Mouse (Mus musculus): Measurements from ENCODE around the gene Dad1.
"Not testable (repeated sequence)": the region's sequence is repeated elsewhere in the genome, so short reads cannot be mapped to it uniquely, and the experiment has no call there.

Dad1 gene

GRCm38 (mm10) chr14:54244183-54244582 lies 9.7 kb downstream of the Dad1 start:
- DNase-seq: no peak

- DNase-seq: no peak
These were observed 13.4 kb downstream of the Dad1 start for GRCm38 (mm10) chr14:54240542-54240941.

DNA sequence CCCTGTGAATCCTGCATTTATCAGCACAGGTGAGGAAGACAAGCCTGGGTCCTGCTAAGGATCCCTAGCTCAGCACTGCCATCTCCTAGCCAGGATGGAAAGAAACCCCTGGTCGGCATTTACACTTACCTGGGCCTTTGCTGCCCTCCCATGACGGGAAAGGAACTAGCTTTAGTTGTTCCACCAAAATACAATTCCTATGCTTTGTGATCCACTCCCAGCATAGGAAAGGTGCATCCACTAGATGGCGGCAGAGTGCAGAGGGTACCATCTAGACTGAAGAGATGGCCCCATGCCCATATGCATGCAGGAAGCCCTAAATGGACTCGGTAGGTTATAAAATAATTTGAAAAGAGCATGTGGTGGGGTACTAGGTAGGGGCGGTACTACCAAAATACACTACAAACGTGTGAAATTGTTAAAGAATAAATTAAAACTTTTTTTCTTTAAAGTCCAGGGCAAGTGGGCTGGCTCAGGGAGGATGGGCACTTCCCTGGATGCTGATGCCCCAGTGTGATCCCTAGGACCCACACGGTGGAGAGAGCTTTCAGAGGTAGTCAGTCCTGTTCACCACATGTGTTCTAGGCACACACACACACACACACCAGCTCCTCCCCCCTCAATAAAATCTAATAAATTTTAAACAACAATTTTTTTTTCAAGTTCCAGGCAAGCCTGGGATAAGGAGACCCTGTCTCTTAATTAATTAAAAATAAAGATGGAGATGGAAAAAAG lies 14.7 kb downstream of the Dad1 start:
- peak; percentile 78 to 91 for DNase-seq

DNA sequence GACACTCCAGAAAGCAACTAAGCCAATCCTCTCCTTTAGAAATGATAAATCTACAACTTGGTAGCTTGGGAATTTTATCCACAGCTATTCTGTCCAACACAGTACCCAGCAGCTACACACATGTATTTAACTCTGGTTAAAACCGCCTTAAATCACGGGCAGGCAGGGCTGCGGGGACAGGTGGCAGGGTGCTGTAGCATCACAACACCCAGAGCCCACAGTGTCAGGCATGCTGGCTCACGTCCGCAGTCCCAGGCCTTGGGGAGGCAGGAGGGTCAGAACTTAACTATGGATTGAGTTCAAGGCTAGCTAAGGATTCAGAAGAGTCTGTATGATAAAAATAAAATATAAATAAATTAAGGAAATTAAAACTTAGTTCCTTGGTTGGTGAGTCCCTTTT lies 17.0 kb downstream of the Dad1 start:
- DNase-seq: no peak

- DNase-seq: no peak
These were observed 17.9 kb downstream of the Dad1 start for GRCm38 (mm10) chr14:54235825-54236540.

- no peak for DNase-seq
These were observed 19.5 kb downstream of the Dad1 start for GRCm38 (mm10) chr14:54234231-54235040.

DNA sequence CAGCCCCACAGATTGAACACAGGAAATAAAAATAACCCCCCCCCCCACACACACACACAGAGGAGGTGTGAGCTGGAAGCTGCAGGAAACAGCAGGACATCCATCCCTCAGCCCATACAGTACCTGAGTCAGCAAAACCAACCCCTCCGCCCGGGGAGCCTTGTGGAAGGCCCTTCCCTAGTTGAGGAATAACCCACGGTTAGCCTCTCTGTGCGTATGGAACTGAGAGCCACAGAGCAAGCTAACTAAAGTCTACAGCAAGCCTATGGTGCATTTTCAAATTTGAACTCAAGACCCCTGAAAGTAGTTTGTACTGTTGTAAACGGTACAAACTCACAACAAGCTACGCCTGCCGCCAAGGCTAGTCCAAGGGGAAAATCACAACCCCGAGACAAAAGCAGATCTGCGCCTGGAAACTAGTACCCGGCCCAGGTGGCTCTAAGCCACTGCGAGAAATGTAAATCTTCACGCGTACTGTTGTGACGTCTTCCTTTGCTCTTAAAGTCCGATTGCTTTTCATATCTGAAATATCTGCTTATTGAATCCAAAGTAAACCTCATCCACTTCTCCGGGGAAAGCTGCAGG lies 20.3 kb downstream of the Dad1 start:
- no peak for DNase-seq

GRCm38 (mm10) chr14:54232811-54233558 lies 20.9 kb downstream of the Dad1 start:
- DNase-seq: no peak

- DNase-seq: no peak
These were observed 21.8 kb downstream of the Dad1 start for GRCm38 (mm10) chr14:54232143-54232542.

GRCm38 (mm10) chr14:54231176-54231956 lies 22.5 kb downstream of the Dad1 start:
- DNase-seq: no peak

GRCm38 (mm10) chr14:54230638-54231150 lies 23.2 kb downstream of the Dad1 start:
- no peak for DNase-seq

DNA sequence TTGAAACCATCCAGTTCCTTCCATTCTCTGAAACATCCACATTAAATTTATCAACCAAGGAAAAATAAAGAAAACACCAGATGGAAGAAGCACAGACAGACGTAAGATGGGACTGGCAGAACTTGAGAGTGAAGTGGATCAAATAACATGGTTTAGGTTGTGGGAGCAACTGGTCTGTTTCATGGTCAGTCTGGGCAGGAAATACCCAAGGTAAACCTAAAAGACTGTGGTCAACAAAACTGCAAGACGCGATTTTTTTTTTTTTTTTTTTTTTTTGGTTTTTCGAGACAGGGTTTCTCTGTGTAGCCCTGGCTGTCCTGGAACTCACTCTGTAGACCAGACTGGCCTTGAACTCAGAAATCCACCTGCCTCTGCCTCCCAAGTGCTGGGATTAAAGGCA lies 24.1 kb downstream of the Dad1 start:
- not testable (repeated sequence) for DNase-seq

DNA sequence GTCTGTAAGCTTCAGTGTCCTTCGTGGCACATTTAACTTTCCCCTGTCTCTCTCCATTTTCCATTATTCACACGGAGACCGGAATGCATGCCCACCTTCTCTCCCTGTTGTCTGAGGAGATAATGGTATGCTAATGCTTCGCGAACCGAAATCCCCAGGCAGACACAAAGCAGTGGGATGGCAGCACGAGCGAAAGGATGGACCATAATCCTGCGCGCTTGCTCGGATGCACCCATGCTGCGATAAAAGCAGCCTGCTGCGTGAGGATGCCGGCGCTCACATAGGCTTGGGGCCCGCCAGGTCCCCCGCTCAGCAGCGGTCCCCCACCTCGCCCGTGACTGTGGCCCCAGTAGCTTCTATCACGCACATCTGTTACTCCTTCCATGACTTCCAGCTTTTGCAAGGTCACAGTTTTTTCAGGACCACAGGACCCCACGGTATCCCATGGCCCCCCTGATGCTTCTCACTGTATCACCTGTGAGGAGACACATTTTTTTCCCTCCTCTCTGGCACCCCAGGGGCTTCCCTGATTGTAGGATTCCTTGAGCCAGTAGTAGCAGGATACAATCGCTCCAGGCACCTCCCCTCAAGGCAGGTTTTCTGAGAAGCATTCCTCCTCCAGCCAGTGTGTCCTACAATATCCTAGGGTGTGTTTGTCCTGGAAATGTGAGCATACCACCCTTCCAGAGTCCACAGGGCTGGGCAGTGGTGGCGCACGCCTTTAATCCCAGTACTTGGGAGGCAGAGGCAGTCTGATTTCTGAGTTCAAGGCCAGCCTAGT lies 24.8 kb downstream of the Dad1 start:
- peak; percentile 41 to 43 for DNase-seq

- DNase-seq: no peak
These were observed 25.4 kb downstream of the Dad1 start for GRCm38 (mm10) chr14:54228501-54228900.

GRCm38 (mm10) chr14:54227911-54228451 lies 25.9 kb downstream of the Dad1 start:
- peak; percentile 79 to 82 for DNase-seq

DNA sequence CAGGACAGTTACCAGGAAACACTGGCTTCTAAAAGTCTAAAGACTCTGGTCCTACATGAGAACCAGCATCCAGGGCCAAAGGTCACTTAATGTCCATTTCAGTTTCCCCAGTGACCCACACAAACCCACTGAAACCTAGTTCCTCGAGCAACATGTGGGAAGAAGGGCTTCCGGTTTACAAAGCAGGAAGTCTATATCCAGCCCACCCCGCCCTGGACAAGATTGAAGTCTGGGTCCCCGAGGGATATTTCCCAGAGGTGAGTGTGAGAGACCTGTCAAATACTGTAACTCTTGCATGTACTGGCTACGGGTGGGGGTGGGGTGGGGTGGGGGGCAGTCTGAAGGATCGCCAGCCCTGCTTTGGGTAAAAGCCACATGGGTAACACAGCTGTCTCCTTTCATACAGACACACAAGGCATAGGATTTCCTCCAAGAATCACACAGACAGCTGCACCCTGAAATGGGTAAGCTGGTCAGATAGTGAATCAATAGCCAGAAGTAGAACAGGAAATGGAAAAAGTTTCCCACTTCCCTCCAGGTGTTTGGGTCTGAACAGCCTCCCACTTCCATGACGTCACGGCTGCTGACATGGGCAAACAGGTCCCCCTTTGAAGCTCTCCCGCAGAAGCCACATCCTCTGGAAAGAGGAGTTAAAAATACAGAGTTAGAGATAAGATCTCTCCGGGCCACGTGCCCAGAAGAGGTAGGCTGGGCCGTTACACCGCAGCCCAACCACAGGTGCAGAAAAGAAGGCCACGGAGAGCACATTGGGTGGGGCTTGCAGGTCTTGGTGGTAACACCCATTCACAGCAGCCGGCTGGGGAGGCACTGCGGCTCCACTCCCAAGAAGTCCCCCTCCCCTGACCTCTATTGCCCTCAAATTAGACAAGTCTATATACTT lies 26.7 kb downstream of the Dad1 start:
- DNase-seq: no peak

DNA sequence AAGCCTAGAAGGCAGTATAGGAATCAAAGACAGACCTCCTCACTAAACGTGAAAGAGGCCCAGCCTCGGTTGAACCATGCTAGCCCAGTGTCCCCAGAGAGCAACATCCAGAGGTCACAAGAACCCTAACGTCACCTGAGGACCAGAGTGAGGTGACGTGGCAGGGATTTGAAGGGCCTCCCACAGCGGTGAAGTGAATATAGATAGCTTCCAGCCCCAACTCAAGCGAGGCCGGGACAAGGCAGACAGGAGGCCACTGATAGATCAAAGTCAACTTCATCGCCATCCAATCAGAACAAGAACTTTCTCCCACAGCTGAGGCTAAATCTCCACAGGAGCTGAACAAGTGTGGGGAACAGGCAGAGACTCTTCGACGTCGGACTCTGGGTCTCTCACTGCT lies 28.2 kb downstream of the Dad1 start:
- DNase-seq: no peak

DNA sequence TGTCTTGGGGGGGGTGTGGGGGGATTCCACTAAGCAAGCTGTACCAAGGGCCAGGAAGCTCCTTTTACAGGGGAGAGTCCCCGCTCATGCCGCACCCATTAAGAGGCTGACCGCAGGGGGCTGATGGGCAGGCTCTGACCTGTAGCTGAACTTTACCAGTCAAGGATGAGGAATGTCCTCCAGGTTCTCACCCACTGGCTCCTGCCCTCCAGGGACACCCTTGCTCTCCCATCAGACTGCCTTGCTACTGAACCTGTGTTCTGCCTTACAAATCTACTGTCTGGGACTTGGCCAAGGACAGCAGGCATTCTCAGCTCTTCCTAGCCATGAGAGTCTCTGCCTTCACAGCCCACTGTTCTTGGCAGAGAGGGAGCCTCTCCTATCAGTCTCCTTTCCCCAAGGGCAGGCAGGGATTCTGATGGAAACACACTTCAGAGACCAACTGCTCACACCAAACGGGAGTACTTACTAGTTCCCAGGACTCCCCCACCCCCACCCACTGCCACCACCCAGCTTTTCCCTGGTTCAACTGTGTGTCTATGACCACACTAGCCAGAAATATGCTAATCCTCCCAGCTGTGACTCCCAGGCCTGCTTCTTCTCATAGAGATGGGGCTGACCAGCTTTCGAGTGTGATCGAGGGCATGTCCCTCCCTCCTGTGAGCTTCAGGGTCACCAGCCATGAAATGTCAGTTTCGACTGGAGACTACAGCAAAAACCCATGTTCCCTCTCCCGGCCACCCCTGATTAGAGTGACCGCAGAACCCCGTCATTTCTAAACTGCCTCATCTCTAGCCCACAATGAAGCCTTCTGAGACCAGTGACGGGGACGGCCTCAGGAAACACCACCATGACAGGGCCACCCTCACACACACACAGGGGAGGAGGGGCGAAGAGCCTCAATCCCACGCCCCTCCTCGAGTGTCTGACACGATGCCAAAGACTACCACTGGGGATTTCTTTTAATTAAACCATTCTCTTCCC lies 29.1 kb downstream of the Dad1 start:
- DNase-seq: no peak
